21 mouse cellular contexts compared by ENCODE assay signal in genomic region chr8:122640825-122641224, GRCm38 (mm10). TPM values are rescaled to one million over a fixed set of nuclear protein-coding genes. Genes with fewer than 3 reads are reported as not detected.
DNase-seq lines count a peak whose midpoint lies in the region; ATAC-seq and TF ChIP-seq lines count a peak whose summit lies in the region.
"Had no signal": no experiment of that assay in that cellular context is flagged by ENCODE, and none has a peak within 500 bp of the region (broad histone marks: within the 10 kb centered on the region; RNA-seq: fewer than 3 reads in every experiment).

No protein-coding gene starts in this region.

- DNase-seq in hindbrain, embryonic 14.5 days (ENCODE audit: low spot score), result no peak
- no peak for DNase-seq in left cerebral cortex, adult 2 months (ENCODE audit: extremely low spot score in 1 of 2, low spot score in 2 of 2)
- DNase-seq in left cerebral cortex, postnatal 14 days (ENCODE audit: low spot score in 2 of 2), result no peak
- no peak for DNase-seq in natural killer cell, adult 2 months (ENCODE audit: low spot score in 2 of 2)
- DNase-seq: adrenal gland, postnatal 10 days; cerebellum, adult 11 months; cerebellum, adult 9-11 months; cerebellum, postnatal 36 days; gastrocnemius, postnatal 10 days; heart, postnatal 36 days had no signal

- peaks cover 31% of the 10 kb centered on the region for H3K4me1 ChIP-seq in forebrain, embryonic 13.5 days
- H3K4me1 ChIP-seq in forebrain, embryonic 15.5 days, result peaks cover 37% of the 10 kb centered on the region
- H3K4me1 ChIP-seq in hindbrain, embryonic 13.5 days (replicated peaks), result peaks cover 35% of the 10 kb centered on the region
- H3K4me1 ChIP-seq in hindbrain, embryonic 14.5 days (replicated peaks; ENCODE audit: control insufficient read depth, insufficient read depth, low read length), result peaks cover 6% of the 10 kb centered on the region; the same call in 1 of the 2 replicates

- no peaks in the 10 kb centered on the region for H3K9me3 ChIP-seq in forebrain, embryonic 13.5 days (replicated peaks)
- H3K9me3 ChIP-seq in forebrain, embryonic 15.5 days, result no peaks in the 10 kb centered on the region
- no peaks in the 10 kb centered on the region for H3K9me3 ChIP-seq in hindbrain, embryonic 13.5 days
- H3K9me3 ChIP-seq in hindbrain, embryonic 14.5 days (ENCODE audit: control insufficient read depth, low read length), result no peaks in the 10 kb centered on the region
- H3K9me3 ChIP-seq: heart, embryonic 13.5 days had no signal

- peaks cover 62% of the 10 kb centered on the region for H3K36me3 ChIP-seq in forebrain, embryonic 13.5 days (ENCODE audit: poor library complexity, severe bottlenecking)
- peaks cover 20% of the 10 kb centered on the region; the same call in 1 of the 2 replicates for H3K36me3 ChIP-seq in forebrain, embryonic 15.5 days
- H3K36me3 ChIP-seq in hindbrain, embryonic 13.5 days, result peaks cover 93% of the 10 kb centered on the region
- peaks cover 70% of the 10 kb centered on the region for H3K36me3 ChIP-seq in hindbrain, embryonic 14.5 days (replicated peaks; ENCODE audit: control insufficient read depth, insufficient read depth)

- H3K27me3 ChIP-seq in forebrain, embryonic 13.5 days, result no peaks in the 10 kb centered on the region; the same call in none of the 2 replicates
- H3K27me3 ChIP-seq in forebrain, embryonic 15.5 days, result no peaks in the 10 kb centered on the region
- H3K27me3 ChIP-seq in hindbrain, embryonic 13.5 days, result no peaks in the 10 kb centered on the region
- no peaks in the 10 kb centered on the region for H3K27me3 ChIP-seq in hindbrain, embryonic 14.5 days (ENCODE audit: control insufficient read depth, insufficient read depth, low read length)

- WGBS in forebrain, embryonic 13.5 days, result 90% methylated on average over 4 of the region's 4 CpGs
- 81% methylated on average over 4 of the region's 4 CpGs for WGBS in forebrain, embryonic 15.5 days
- 89% methylated on average over 4 of the region's 4 CpGs for WGBS in hindbrain, embryonic 13.5 days
- WGBS in hindbrain, embryonic 14.5 days, result 89% methylated on average over 4 of the region's 4 CpGs

- no peak overlapping the region for H3K4me3 ChIP-seq in forebrain, embryonic 13.5 days
- H3K4me3 ChIP-seq in forebrain, embryonic 15.5 days, result no peak overlapping the region
- no peak overlapping the region for H3K4me3 ChIP-seq in hindbrain, embryonic 13.5 days
- H3K4me3 ChIP-seq in hindbrain, embryonic 14.5 days (replicated peaks; ENCODE audit: low read length), result no peak overlapping the region
- no peak overlapping the region for H3K4me3 ChIP-seq in left cerebral cortex, adult 2 months
- H3K4me3 ChIP-seq: heart, embryonic 13.5 days had no signal

- H3K9ac ChIP-seq in forebrain, embryonic 13.5 days, result no peak overlapping the region
- no peak overlapping the region for H3K9ac ChIP-seq in forebrain, embryonic 15.5 days (replicated peaks)
- peak overlapping the region; percentile 49; the same call in 1 of the 2 replicates for H3K9ac ChIP-seq in hindbrain, embryonic 13.5 days
- no peak overlapping the region for H3K9ac ChIP-seq in hindbrain, embryonic 14.5 days
- H3K9ac ChIP-seq: heart, embryonic 13.5 days had no signal

- TF ChIP-seq CTCF in left cerebral cortex, adult 2 months (IDR thresholded peaks at IDR 0.05), result no peak

- H3K27ac ChIP-seq in forebrain, embryonic 13.5 days, result peak overlapping the region; percentile 22; the same call in 1 of the 2 replicates
- no peak overlapping the region; the same call in 1 of the 2 replicates for H3K27ac ChIP-seq in forebrain, embryonic 15.5 days (replicated peaks)
- H3K27ac ChIP-seq in hindbrain, embryonic 13.5 days, result peak overlapping the region; percentile 69; the same call in 1 of the 2 replicates
- no peak overlapping the region for H3K27ac ChIP-seq in hindbrain, embryonic 14.5 days
- peak overlapping the region; percentile 44 for H3K27ac ChIP-seq in left cerebral cortex, adult 2 months
- H3K27ac ChIP-seq: heart, embryonic 13.5 days had no signal

- no peak overlapping the region for H3K4me2 ChIP-seq in forebrain, embryonic 13.5 days
- no peak overlapping the region for H3K4me2 ChIP-seq in forebrain, embryonic 15.5 days (replicated peaks)
- no peak overlapping the region for H3K4me2 ChIP-seq in hindbrain, embryonic 13.5 days
- no peak overlapping the region for H3K4me2 ChIP-seq in hindbrain, embryonic 14.5 days (replicated peaks)
- H3K4me2 ChIP-seq: heart, embryonic 13.5 days had no signal

- no peak for ATAC-seq in forebrain, embryonic 13.5 days
- ATAC-seq in forebrain, embryonic 15.5 days (replicated peaks), result no peak
- no peak for ATAC-seq in hindbrain, embryonic 13.5 days (ENCODE audit: low FRiP score)
- ATAC-seq in hindbrain, embryonic 14.5 days (ENCODE audit: low FRiP score), result no peak
- ATAC-seq: intestine, embryonic 16.5 days had no signal

- intact Hi-C loops in left cerebral cortex, adult 2 months (cut with DNase I), result loop anchor here (2.0 kb wide), 1 partner anchor 26 kb away; no protein-coding TSS in a partner anchor
- intact Hi-C loops in left cerebral cortex, postnatal 14 days (cut with DNase I), result loop anchor here (2.0 kb wide), 1 partner anchor 36 kb away; no protein-coding TSS in a partner anchor

RNA-seq across cellular contexts. Expression of gene Pabpn1l, which starts 18.3 kb away (rescaled TPM):
- not detected in 2 replicates for polyA plus RNA-seq in forebrain, embryonic 13.5 days (2015; fragmentation: Nextera tagmentation; extraction: Ambion mirVana)
- polyA plus RNA-seq in forebrain, embryonic 15.5 days (2015; fragmentation: Nextera tagmentation; extraction: Ambion mirVana), result not detected in 2 replicates
- polyA plus RNA-seq in hindbrain, embryonic 13.5 days (2015; fragmentation: Nextera tagmentation; extraction: Ambion mirVana), result not detected in 2 replicates
- polyA plus RNA-seq in hindbrain, embryonic 14.5 days (2014; fragmentation: Nextera tagmentation; extraction: Ambion mirVana), result not detected in 2 replicates
- not detected for total RNA-seq in left cerebral cortex, adult 2 months (2021)
- not detected for total RNA-seq in left cerebral cortex, postnatal 14 days (2021)
- total RNA-seq: adrenal gland, postnatal 10 days; adrenal gland, postnatal 4 days; gastrocnemius, postnatal 10 days; heart, postnatal 36 days; MEL had no signal
- polyA plus RNA-seq: C2C12; forebrain, embryonic 14.5 days; gonadal fat pad, adult 2 months; heart, embryonic 13.5 days; heart, postnatal 0 days; intestine, embryonic 16.5 days had no signal

RNA-seq across cellular contexts. Expression of gene Trappc2l, which starts 29.4 kb away (rescaled TPM):
- polyA plus RNA-seq in forebrain, embryonic 13.5 days (2015; fragmentation: Nextera tagmentation; extraction: Ambion mirVana), result 69.3 and 79.6 TPM in 2 replicates
- 80.4 and 87.9 TPM in 2 replicates for polyA plus RNA-seq in forebrain, embryonic 15.5 days (2015; fragmentation: Nextera tagmentation; extraction: Ambion mirVana)
- 98.9 and 101 TPM in 2 replicates for polyA plus RNA-seq in hindbrain, embryonic 13.5 days (2015; fragmentation: Nextera tagmentation; extraction: Ambion mirVana)
- 118 and 130 TPM in 2 replicates for polyA plus RNA-seq in hindbrain, embryonic 14.5 days (2014; fragmentation: Nextera tagmentation; extraction: Ambion mirVana)
- 10 to 100 TPM; 69.8 to 80.3 TPM for total RNA-seq in left cerebral cortex, adult 2 months (2021)
- total RNA-seq in left cerebral cortex, postnatal 14 days (2021), result 10 to 100 TPM; 84.2 to 85.9 TPM

RNA-seq across cellular contexts. Expression of gene Galns, which starts 29.6 kb away (rescaled TPM):
- 3.0 and 3.2 TPM in 2 replicates for polyA plus RNA-seq in forebrain, embryonic 13.5 days (2015; fragmentation: Nextera tagmentation; extraction: Ambion mirVana)
- polyA plus RNA-seq in forebrain, embryonic 15.5 days (2015; fragmentation: Nextera tagmentation; extraction: Ambion mirVana), result 4.4 and 4.5 TPM in 2 replicates
- 5.4 and 6.1 TPM in 2 replicates for polyA plus RNA-seq in hindbrain, embryonic 13.5 days (2015; fragmentation: Nextera tagmentation; extraction: Ambion mirVana)
- polyA plus RNA-seq in hindbrain, embryonic 14.5 days (2014; fragmentation: Nextera tagmentation; extraction: Ambion mirVana), result 5.8 and 6.0 TPM in 2 replicates
- 1 to 10 TPM; 8.1 to 8.3 TPM for total RNA-seq in left cerebral cortex, adult 2 months (2021)
- 10 to 100 TPM in 1 of 2 experiments, 1 to 10 TPM in 1; 9.7 to 10.3 TPM for total RNA-seq in left cerebral cortex, postnatal 14 days (2021)

RNA-seq across cellular contexts. Expression of gene Cbfa2t3, which starts 58.1 kb away (rescaled TPM):
- 12.4 and 13.9 TPM in 2 replicates for polyA plus RNA-seq in forebrain, embryonic 13.5 days (2015; fragmentation: Nextera tagmentation; extraction: Ambion mirVana)
- 13.2 and 14.0 TPM in 2 replicates for polyA plus RNA-seq in forebrain, embryonic 15.5 days (2015; fragmentation: Nextera tagmentation; extraction: Ambion mirVana)
- 27.2 and 30.2 TPM in 2 replicates for polyA plus RNA-seq in hindbrain, embryonic 13.5 days (2015; fragmentation: Nextera tagmentation; extraction: Ambion mirVana)
- 22.4 and 27.7 TPM in 2 replicates for polyA plus RNA-seq in hindbrain, embryonic 14.5 days (2014; fragmentation: Nextera tagmentation; extraction: Ambion mirVana)
- total RNA-seq in left cerebral cortex, adult 2 months (2021), result 10 to 100 TPM; 32.8 to 48.8 TPM
- total RNA-seq in left cerebral cortex, postnatal 14 days (2021), result 10 to 100 TPM; 27.2 to 29.7 TPM

Comparison
In these comparisons a context has a peak if more than half of its experiments do, and no peak if none do; other contexts are left out.
1. H3K27ac ChIP-seq: peak in forebrain, embryonic 13.5 days (single experiment), hindbrain, embryonic 13.5 days (single experiment) and left cerebral cortex, adult 2 months (single experiment); none in forebrain, embryonic 15.5 days (single experiment) and hindbrain, embryonic 14.5 days (single experiment).